Mouse (Mus musculus): ENCODE measurements around the gene Tanc2. TPM values are rescaled to one million over a fixed set of nuclear protein-coding genes. Genes with fewer than 3 reads are reported as not detected.

The Tanc2 gene
- polyA plus RNA-seq, 1 experiment from 2014 or later, result 52.9 TPM

DNA sequence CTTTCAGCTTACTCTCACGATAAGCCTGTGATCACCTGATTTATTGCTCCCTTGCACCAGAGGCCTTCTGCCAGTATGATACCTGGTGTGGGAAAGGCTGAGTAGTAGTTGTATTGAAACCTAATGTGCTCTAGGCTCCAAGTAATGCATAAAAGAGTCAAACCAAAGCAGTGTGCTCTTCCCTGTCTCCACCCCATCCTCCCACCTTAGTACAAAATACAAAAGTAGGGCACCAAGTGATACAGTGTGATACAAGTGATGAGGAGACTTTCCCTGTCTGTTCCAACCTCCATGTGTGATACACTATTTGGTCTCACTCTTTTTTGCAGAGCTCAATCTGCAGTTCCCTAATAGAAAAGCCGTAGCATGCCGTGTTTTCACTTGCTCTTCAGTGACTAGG, 110.7 kb downstream of the Tanc2 start:
- no peak overlapping the region for H3K27ac ChIP-seq
- WGBS, result 76% methylated on average over 3 of the region's 3 CpGs
- ATAC-seq (ENCODE audit: low FRiP score) (no peak), DNase-seq (ENCODE audit: low spot score) (no peak)
- no peaks in the 10 kb centered on the region for H3K4me1 ChIP-seq (replicated peaks; ENCODE audit: control insufficient read depth, insufficient read depth, low read length)
- H3K9me3 ChIP-seq (ENCODE audit: control insufficient read depth, low read length), result no peaks in the 10 kb centered on the region
- no peak overlapping the region for H3K4me3 ChIP-seq (replicated peaks; ENCODE audit: low read length)
- no peak overlapping the region for H3K4me2 ChIP-seq (replicated peaks)
- H3K27me3 ChIP-seq (ENCODE audit: control insufficient read depth, insufficient read depth, low read length), result no peaks in the 10 kb centered on the region
- no peaks in the 10 kb centered on the region for H3K36me3 ChIP-seq (replicated peaks; ENCODE audit: control insufficient read depth, insufficient read depth)
- no peak overlapping the region for H3K9ac ChIP-seq

GRCm38 (mm10) chr11:105719660-105720059, 129.9 kb downstream of the Tanc2 start:
- Histone ChIP-seq H3K4me1 (replicated peaks; ENCODE audit: control insufficient read depth, insufficient read depth, low read length) (no peaks in the 10 kb centered on the region), H3K9ac (no peak overlapping the region), H3K27ac (no peak overlapping the region), H3K27me3 (ENCODE audit: control insufficient read depth, insufficient read depth, low read length) (no peaks in the 10 kb centered on the region), H3K4me2 (replicated peaks) (no peak overlapping the region), H3K4me3 (replicated peaks; ENCODE audit: low read length) (no peak overlapping the region), H3K9me3 (ENCODE audit: control insufficient read depth, low read length) (no peaks in the 10 kb centered on the region), H3K36me3 (replicated peaks; ENCODE audit: control insufficient read depth, insufficient read depth) (no peaks in the 10 kb centered on the region)
- WGBS, result 75% methylated on average over 1 of the region's 1 CpGs
- no peak for ATAC-seq (ENCODE audit: low FRiP score)
- DNase-seq (ENCODE audit: low spot score), result no peak

GRCm38 (mm10) chr11:105731541-105731940, 141.8 kb downstream of the Tanc2 start:
- H3K4me3 ChIP-seq (replicated peaks; ENCODE audit: low read length), result peak overlapping the region; percentile 1
- H3K4me1 ChIP-seq (replicated peaks; ENCODE audit: control insufficient read depth, insufficient read depth, low read length), result peaks cover 18% of the 10 kb centered on the region
- peak overlapping the region; percentile 37 for H3K4me2 ChIP-seq (replicated peaks)
- H3K27ac ChIP-seq, result peak overlapping the region; percentile 79
- 0 out of 2 replicates have a peak overlapping the region, but pooled peaks have one; percentile 8 for H3K9ac ChIP-seq
- WGBS, result 29% methylated on average over 6 of the region's 6 CpGs
- no peaks in the 10 kb centered on the region for H3K9me3 ChIP-seq (ENCODE audit: control insufficient read depth, low read length)
- DNase-seq (ENCODE audit: low spot score) (peak; percentile 78), ATAC-seq (ENCODE audit: low FRiP score) (peak; percentile 77)
- no peaks in the 10 kb centered on the region for H3K27me3 ChIP-seq (ENCODE audit: control insufficient read depth, insufficient read depth, low read length)
- H3K36me3 ChIP-seq (replicated peaks; ENCODE audit: control insufficient read depth, insufficient read depth), result no peaks in the 10 kb centered on the region

DNA sequence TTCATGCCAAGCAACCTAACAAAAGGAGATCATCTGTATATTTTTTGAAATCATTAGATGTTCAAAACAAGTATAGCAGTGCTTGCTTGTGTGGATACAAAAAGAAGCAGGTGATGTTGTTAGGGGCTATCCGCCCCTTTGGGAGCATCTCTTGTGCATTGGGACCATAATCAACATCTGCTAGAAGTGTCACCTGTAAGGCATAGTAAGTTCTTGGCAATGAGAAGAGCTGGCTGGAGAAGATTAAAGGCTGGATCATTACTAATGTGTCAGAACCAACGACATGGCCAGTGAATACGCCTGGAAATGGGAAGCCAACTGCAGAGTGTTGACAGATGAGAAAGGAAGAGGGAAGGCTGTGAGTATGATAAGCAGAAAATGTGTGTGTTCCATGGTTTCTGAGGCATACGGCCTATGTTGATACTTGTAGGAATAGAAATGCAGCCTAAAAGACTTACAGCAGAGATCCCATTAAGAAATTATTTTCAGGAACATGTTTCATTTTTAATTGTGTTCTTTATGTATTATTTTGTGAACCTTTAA, 142.3 kb downstream of the Tanc2 start:
- H3K9ac ChIP-seq, result 0 out of 2 replicates have a peak overlapping the region, but pooled peaks have one; percentile 8
- ATAC-seq (ENCODE audit: low FRiP score), result no peak
- peak overlapping the region; percentile 37 for H3K4me2 ChIP-seq (replicated peaks)
- no peaks in the 10 kb centered on the region for H3K27me3 ChIP-seq (ENCODE audit: control insufficient read depth, insufficient read depth, low read length)
- peak; percentile 29 for DNase-seq (ENCODE audit: low spot score)
- peak overlapping the region; percentile 1 for H3K4me3 ChIP-seq (replicated peaks; ENCODE audit: low read length)
- WGBS, result 36% methylated on average over 4 of the region's 4 CpGs
- H3K36me3 ChIP-seq (replicated peaks; ENCODE audit: control insufficient read depth, insufficient read depth), result no peaks in the 10 kb centered on the region
- peak overlapping the region; percentile 79 for H3K27ac ChIP-seq
- H3K9me3 ChIP-seq (ENCODE audit: control insufficient read depth, low read length), result no peaks in the 10 kb centered on the region
- H3K4me1 ChIP-seq (replicated peaks; ENCODE audit: control insufficient read depth, insufficient read depth, low read length), result peaks cover 18% of the 10 kb centered on the region

DNA sequence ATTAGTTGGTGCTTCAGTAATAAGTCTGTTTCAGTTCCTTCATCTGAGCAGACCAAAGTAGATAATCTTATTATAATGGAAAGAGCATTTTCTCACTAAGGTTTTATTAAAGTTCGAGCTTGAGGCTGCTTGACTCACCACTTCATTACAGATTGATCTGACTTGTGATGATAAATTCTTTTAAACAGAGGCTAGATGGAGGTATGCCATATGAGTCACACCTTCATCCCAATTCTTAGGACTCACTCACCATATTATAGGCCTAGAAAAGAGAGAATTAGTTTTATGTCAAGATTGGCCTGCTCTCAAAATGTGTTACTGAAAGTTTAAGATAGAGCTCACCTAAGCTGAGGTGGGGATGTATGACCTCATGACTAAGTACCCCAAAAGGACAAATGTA, 153.4 kb downstream of the Tanc2 start:
- WGBS, result 82% methylated on average over 1 of the region's 1 CpGs
- ATAC-seq (ENCODE audit: low FRiP score), result no peak
- Histone ChIP-seq H3K4me2 (replicated peaks) (no peak overlapping the region), H3K9ac (no peak overlapping the region), H3K9me3 (ENCODE audit: control insufficient read depth, low read length) (no peaks in the 10 kb centered on the region), H3K27me3 (ENCODE audit: control insufficient read depth, insufficient read depth, low read length) (no peaks in the 10 kb centered on the region), H3K4me3 (replicated peaks; ENCODE audit: low read length) (no peak overlapping the region), H3K4me1 (replicated peaks; ENCODE audit: control insufficient read depth, insufficient read depth, low read length) (no peaks in the 10 kb centered on the region), H3K27ac (no peak overlapping the region), H3K36me3 (replicated peaks; ENCODE audit: control insufficient read depth, insufficient read depth) (no peaks in the 10 kb centered on the region)
- no peak for DNase-seq (ENCODE audit: low spot score)

DNA sequence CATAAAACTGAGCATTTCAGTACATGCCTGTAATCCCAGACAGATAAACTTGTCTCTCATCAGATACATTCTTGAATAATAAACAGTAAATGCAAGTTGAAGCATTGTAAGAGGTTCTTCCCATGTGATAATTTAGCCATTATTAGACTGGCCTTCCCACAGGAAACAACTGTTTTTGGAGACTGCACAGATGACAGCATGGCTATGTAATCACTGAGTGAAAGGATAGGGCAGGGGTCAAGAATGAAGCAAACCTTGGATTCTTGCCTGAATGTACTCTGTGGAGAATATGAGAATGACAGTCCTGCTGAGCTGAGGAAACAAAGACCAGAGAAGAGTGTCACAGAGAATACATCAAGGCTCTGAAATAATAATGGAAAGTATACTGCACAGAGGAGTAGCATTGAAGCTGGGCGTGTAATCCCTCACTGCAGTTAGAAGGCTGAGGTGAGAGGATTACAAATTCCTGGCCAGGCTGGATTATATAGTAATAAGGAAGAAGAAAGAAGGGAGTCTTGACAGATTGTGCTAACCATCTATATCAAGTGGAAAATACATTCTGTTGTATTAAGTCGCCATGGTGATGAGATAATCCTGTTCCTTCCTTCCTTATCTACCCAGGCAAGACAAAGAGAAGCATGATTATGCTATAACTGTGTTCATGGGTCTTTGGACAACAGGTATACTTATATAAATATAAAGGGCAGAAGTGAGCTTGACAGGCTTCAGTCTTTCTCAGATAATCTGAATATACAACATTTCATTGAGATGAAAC, 159.7 kb downstream of the Tanc2 start:
- Histone ChIP-seq H3K9me3 (ENCODE audit: control insufficient read depth, low read length) (no peaks in the 10 kb centered on the region), H3K4me1 (replicated peaks; ENCODE audit: control insufficient read depth, insufficient read depth, low read length) (peaks cover 10% of the 10 kb centered on the region), H3K36me3 (replicated peaks; ENCODE audit: control insufficient read depth, insufficient read depth) (no peaks in the 10 kb centered on the region), H3K4me2 (replicated peaks) (no peak overlapping the region), H3K27ac (peak overlapping the region; percentile 15), H3K4me3 (replicated peaks; ENCODE audit: low read length) (no peak overlapping the region), H3K27me3 (ENCODE audit: control insufficient read depth, insufficient read depth, low read length) (no peaks in the 10 kb centered on the region), H3K9ac (no peak overlapping the region)
- WGBS, result 65% methylated on average over 2 of the region's 2 CpGs
- no peak for ATAC-seq (ENCODE audit: low FRiP score)
- DNase-seq (ENCODE audit: low spot score), result peak; percentile 46

DNA sequence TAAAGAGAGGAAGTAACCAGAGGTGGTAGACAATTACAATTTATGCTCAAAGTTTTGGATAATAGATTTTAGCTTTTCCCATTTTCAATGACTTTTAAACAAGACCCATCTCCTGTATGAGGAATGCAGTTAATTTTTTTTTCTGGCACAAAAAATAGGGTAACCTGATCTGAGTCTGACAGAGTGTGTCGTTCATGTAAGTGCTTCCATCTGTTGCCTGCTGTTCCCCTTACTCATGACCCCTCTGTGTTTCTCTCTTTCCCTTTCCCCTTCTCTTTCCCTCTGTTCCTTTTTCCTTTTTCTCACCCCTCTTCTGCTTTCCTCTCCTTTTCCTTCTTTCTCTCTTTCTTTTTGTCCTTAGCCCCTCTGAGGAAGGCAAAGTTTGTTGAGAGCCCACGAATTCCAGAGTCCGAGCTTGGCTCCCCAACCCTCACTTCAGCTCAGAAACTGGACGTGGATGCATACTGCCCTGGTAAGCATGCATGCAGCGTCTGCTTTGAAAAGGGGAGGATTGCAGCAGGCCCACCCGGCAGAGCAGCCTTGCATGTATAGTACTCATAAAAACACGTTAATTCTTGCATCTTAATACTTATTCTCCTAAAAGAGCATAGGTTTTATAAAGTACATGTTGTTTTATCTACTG, 168.9 kb downstream of the Tanc2 start:
- Histone ChIP-seq H3K36me3 (replicated peaks; ENCODE audit: control insufficient read depth, insufficient read depth) (no peaks in the 10 kb centered on the region), H3K9ac (no peak overlapping the region), H3K4me2 (replicated peaks) (no peak overlapping the region), H3K4me1 (replicated peaks; ENCODE audit: control insufficient read depth, insufficient read depth, low read length) (peaks cover 20% of the 10 kb centered on the region), H3K27me3 (ENCODE audit: control insufficient read depth, insufficient read depth, low read length) (no peaks in the 10 kb centered on the region), H3K4me3 (replicated peaks; ENCODE audit: low read length) (no peak overlapping the region), H3K27ac (peak overlapping the region; percentile 36; the same call in 1 of the 2 replicates), H3K9me3 (ENCODE audit: control insufficient read depth, low read length) (no peaks in the 10 kb centered on the region)
- ATAC-seq (ENCODE audit: low FRiP score) (no peak), DNase-seq (ENCODE audit: low spot score) (no peak)
- WGBS, result 14% methylated on average over 7 of the region's 7 CpGs

DNA sequence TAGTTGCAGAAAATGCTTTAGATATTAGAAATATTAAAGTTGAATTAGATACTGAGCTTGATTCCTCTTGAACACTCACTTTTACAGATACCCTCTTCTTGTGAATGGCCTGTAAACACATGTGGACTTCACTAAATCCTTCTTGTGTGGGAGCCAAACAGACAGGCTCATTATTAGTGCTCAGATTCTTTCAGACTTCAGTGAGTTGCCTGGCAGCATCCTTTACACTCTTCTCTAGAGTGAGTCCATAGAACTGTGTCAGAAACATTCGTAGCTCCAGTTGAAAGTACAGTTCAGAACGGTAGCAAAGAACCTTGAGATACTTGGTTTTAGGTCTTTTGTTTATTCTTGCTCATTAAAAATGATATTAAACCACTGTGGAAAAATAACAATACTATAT, 169.6 kb downstream of the Tanc2 start:
- Histone ChIP-seq H3K9me3 (ENCODE audit: control insufficient read depth, low read length) (no peaks in the 10 kb centered on the region), H3K36me3 (replicated peaks; ENCODE audit: control insufficient read depth, insufficient read depth) (no peaks in the 10 kb centered on the region), H3K27ac (no peak overlapping the region), H3K9ac (no peak overlapping the region), H3K4me1 (replicated peaks; ENCODE audit: control insufficient read depth, insufficient read depth, low read length) (peaks cover 20% of the 10 kb centered on the region), H3K4me3 (replicated peaks; ENCODE audit: low read length) (no peak overlapping the region), H3K4me2 (replicated peaks) (no peak overlapping the region), H3K27me3 (ENCODE audit: control insufficient read depth, insufficient read depth, low read length) (no peaks in the 10 kb centered on the region)
- 6% methylated on average over 2 of the region's 2 CpGs for WGBS
- ATAC-seq (ENCODE audit: low FRiP score) (no peak), DNase-seq (ENCODE audit: low spot score) (peak; percentile 50)

GRCm38 (mm10) chr11:105760346-105760745, 170.6 kb downstream of the Tanc2 start:
- DNase-seq (ENCODE audit: low spot score), result no peak
- no peak overlapping the region for H3K4me3 ChIP-seq (replicated peaks; ENCODE audit: low read length)
- no peak for ATAC-seq (ENCODE audit: low FRiP score)
- H3K4me2 ChIP-seq (replicated peaks), result no peak overlapping the region
- H3K9ac ChIP-seq, result no peak overlapping the region
- peak overlapping the region; percentile 10; the same call in 1 of the 2 replicates for H3K27ac ChIP-seq
- H3K36me3 ChIP-seq (replicated peaks; ENCODE audit: control insufficient read depth, insufficient read depth), result no peaks in the 10 kb centered on the region
- H3K4me1 ChIP-seq (replicated peaks; ENCODE audit: control insufficient read depth, insufficient read depth, low read length), result peaks cover 20% of the 10 kb centered on the region
- no peaks in the 10 kb centered on the region for H3K27me3 ChIP-seq (ENCODE audit: control insufficient read depth, insufficient read depth, low read length)
- 22% methylated on average over 4 of the region's 4 CpGs for WGBS
- no peaks in the 10 kb centered on the region for H3K9me3 ChIP-seq (ENCODE audit: control insufficient read depth, low read length)
